Mouse (Mus musculus) E14TG2a.4 (cell line): Measurements from ENCODE around the gene Zfp128.

Experiments
- CTCF ChIP-seq: conservative IDR thresholded peaks from 2 replicates; pipeline ENCODE4 v1.5.1; 2014; ENCODE audit warnings: low read length
- NANOG ChIP-seq: IDR thresholded peaks from 2 replicates; pipeline ENCODE4 v1.6.1; 2014; ENCODE audit warnings: borderline replicate concordance, low read length, mixed read lengths

GRCm38 (mm10) chr7:12926316-12926715 is 45.3 kb downstream of the Zfp128 start:
- no peak for TF ChIP-seq CTCF
- TF ChIP-seq NANOG: no peak
